Mouse (Mus musculus): ENCODE measurements around the gene Shroom1. TPM values are rescaled to one million over a fixed set of nuclear protein-coding genes. Genes with fewer than 3 reads are reported as not detected.

Shroom1 gene
- polyA plus RNA-seq, 1 experiment: 2.3 TPM

GRCm38 (mm10) chr11:53477833-53478232 is 20.8 kb downstream of the Shroom1 start:
- no peak for DNase-seq (ENCODE audit: low read depth, low spot score)
- 79% methylated on average over 7 of the region's 7 CpGs for WGBS

DNA sequence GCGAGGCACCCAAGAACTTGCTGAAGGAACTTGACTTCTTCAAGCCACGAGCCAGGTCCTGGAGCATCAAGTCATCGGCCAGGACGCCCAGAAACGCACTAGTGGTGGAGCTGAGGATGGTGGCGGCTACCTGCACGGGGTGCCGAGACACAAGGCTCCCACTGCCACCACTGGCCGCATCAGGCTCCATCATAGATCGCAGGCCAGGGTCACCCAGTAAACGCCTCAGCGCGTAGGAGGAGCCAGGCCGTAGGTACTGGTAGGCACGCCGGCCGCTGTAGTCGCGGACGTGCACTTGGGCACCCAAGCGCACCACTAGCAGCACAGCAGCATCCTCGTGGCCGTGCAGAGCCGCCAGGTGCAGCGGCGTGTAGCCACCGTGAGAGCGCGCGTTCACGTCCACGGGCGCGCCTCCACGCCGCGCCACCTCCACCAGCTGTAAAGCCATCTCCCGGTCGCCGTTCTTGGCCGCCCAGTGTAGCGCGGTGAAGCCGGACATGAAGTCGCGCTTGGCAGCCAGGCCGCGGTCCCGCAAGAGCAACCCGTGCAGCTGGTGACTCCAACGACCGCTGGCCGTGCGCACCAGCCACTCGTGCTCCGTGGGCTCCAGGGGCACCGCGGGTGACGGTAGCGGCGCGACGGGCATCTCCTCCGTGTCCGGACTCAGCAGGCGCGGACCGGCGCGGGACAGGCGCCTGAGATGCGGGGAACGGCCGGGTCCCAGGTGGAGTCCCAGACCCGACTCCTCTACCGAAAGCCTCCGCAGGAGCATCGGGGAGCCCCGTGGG is 21.6 kb downstream of the Shroom1 start:
- WGBS: 8% methylated on average over 79 of the region's 79 CpGs
- DNase-seq (ENCODE audit: low read depth, low spot score): no peak

GRCm38 (mm10) chr11:53479171-53479782 is 22.3 kb downstream of the Shroom1 start:
- 1% methylated on average over 62 of the region's 62 CpGs for WGBS
- no peak for DNase-seq (ENCODE audit: low read depth, low spot score)

GRCm38 (mm10) chr11:53479783-53480301 is 22.8 kb downstream of the Shroom1 start, which contains the start of the genes Gm9945 and Sowaha:
Gm9945 (plus strand) TSS chr11:53480166.
Sowaha (minus strand) TSS chr11:53480274.
- 3% methylated on average over 40 of the region's 40 CpGs for WGBS

DNA sequence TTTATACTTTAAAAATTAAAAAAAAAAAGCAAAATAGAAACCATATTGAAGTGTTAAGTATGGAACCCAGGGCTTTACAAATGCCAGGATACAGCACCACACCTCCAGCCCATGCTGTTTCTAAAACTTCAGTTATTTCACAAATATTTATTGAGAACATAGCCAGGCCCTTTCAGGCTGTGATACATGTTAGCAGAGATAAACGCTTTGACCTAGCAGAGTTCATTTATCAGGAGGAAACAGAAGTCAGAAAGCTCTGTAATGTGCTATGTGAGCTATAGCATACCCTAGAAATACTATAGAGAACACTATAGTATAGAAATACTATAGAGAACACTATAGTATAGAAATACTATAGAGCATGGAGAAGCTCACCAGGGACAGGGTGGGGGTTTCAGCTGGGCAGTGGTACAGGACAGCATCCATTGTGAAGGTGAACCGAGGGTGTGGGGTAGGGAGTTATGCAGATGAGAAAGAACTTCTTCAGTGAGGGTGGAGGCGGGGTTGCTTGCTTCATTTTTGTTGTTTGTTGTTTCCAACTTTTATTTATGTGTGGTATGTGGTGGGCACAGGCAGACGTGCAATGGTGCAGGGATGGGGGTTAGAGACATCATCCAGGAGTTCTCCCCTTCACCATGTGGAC is 24.2 kb downstream of the Shroom1 start:
- WGBS: 91% methylated on average over 4 of the region's 4 CpGs
- DNase-seq (ENCODE audit: low read depth, low spot score): no peak

More at GRCm38 (mm10) chr11:53479783-53480301, 22.8 kb downstream of the Shroom1 start, which contains the start of the genes Gm9945 and Sowaha:
- DNase-seq (ENCODE audit: low read depth, low spot score): peak; percentile 40

GRCm38 (mm10) chr11:53483159-53483891 is 26.3 kb downstream of the Shroom1 start:
- 36% methylated on average over 9 of the region's 9 CpGs for WGBS
- peak; percentile 51 for DNase-seq (ENCODE audit: low read depth, low spot score)

- DNase-seq (ENCODE audit: low read depth, low spot score): no peak
- WGBS: 35% methylated on average over 3 of the region's 3 CpGs
Observed at GRCm38 (mm10) chr11:53485719-53486118, 28.7 kb downstream of the Shroom1 start.

GRCm38 (mm10) chr11:53486351-53486750 is 29.3 kb downstream of the Shroom1 start:
- 88% methylated on average over 3 of the region's 3 CpGs for WGBS
- DNase-seq (ENCODE audit: low read depth, low spot score): no peak

DNA sequence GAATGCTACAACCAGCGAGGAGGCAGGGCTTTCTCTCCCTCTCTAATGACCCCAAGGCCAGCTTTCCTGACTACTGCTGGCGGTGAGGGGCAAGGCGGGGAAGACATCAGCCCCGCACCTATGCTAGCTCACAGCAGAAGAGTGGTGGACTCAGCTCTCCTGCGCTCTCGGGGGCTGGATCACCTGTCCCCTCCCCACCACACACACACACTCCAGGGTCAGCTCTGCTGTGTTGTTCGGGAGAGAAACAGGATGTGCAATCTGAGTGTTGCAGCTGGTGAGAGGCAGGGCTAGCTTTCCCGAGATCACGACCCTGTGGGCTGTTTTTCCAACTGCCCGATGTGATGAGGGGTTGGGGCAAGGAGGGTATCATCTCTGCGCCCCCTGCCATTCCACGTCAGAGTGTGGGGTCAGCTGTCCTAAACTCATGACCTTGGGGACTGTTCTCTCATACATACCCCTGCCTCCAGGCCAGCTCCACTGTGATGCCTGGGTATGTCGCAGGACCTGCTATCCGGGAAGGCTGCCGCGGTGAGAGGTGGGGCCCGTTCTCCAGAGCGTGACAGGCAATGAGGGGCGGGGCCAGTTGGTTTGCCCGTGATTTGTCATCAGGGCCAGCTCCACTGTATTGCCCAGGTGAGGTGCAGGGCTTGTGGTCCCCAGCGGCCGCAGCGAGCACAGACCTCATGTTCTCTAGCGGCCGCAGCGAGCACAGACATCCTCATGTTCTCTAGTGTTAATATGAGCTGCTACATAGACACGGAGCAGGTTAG is 30.0 kb downstream of the Shroom1 start:
- WGBS: 17% methylated on average over 27 of the region's 27 CpGs
- no peak for DNase-seq (ENCODE audit: low read depth, low spot score)

GRCm38 (mm10) chr11:53489007-53489406 is 32.0 kb downstream of the Shroom1 start:
- no peak for DNase-seq (ENCODE audit: low read depth, low spot score)
- 98% methylated on average over 5 of the region's 5 CpGs for WGBS

- DNase-seq (ENCODE audit: low read depth, low spot score): no peak
- 89% methylated on average over 9 of the region's 9 CpGs for WGBS
Observed at GRCm38 (mm10) chr11:53489421-53489820, 32.4 kb downstream of the Shroom1 start.

- WGBS: 31% methylated on average over 8 of the region's 8 CpGs
- DNase-seq (ENCODE audit: low read depth, low spot score): no peak
Observed at GRCm38 (mm10) chr11:53491954-53492401, 35.0 kb downstream of the Shroom1 start.

DNA sequence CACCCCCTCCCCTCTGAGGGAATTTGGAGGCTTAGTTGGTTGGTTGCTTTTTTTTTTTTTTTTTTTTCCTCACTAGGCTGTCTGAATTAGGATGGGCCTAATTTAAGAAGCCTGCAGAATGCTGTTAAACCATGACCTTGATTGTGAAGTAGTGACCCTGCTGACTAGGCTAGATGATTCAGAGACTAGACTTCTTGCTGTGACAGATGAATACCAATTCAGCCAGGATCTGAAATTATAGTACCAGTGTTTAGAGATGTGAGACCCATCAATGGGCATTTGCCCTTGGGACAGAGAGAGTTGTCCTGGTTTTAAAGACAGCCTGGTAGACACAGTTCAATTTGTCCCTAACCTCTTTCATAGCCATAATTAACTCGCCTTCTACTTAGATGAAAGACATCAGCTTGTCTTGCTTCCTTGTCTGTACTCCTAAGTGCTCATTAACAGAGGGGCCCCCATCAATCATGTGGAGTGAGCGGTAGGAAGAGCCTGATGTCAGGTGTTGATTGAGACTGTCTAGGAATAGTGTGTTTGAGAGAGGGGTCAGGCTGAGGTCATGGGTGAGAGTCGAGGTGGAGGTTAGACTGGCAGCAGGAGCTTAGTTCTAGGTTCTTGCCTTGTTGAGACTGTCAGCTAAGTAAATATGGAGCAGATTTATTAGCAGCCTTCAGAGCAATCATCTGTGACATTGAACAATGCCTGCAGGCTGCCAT is 36.4 kb downstream of the Shroom1 start:
- WGBS: 71% methylated on average over 3 of the region's 3 CpGs
- DNase-seq (ENCODE audit: low read depth, low spot score): no peak

DNA sequence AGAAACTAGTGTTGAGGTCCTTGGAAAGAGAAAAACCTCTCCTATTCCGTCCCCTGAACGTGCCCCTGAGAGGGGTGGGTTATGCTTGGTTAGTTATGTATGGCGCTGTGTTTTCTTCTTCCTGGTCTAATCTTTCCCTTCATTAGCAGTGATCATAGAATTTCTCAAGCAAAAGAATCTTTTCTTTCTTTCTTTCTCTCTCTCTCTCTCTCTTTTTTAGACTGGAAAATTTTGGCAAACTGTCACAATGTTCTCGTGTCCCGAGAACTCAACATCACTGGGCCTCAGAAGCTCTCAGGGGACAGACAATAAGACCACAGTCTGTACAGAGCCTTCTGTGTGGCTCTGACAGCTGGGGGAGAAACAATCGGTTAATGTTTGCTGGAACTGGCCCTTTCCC is 38.4 kb downstream of the Shroom1 start:
- WGBS: 72% methylated on average over 6 of the region's 6 CpGs
- DNase-seq (ENCODE audit: low read depth, low spot score): no peak

DNA sequence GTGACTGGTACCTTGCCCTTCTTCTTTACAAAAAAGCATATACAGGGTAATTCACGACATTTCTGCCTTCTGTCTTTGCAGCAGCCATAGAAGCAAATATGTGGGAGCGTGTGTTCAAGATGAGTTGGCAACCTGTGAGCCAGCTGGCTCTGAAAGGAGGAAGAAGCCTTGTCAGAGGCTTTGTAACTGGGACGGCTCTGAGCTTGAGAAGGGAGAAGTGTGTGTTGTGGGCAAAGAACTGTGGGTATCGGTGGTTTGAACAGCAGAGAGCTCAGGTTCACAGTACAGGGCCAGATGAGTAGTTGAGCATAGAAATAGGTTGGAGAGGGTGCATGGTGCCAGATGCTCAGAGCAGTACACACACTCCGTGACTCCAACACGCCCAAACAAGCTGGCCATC is 39.9 kb downstream of the Shroom1 start:
- no peak for DNase-seq (ENCODE audit: low read depth, low spot score)
- 48% methylated on average over 6 of the region's 6 CpGs for WGBS

DNA sequence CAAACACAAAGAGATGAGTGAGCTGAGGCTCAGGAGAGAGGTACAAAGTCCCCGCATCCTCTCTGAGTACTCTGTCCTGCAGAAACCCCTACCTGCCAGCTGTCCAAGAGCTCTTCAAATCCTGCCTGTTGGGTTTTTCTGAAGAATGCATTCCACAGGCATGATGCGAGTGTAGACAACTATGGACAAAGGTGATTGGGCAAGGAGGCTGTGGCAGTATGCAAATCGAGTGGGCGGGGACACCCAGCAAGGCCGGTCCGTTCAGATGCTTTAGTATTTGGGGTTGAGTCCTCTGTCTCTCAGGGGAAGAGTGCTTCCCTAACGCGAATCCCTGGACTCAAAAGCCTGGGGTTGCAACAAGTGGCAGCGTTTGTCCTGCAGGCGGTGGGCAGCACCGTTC is 43.6 kb downstream of the Shroom1 start:
- no peak for DNase-seq (ENCODE audit: low read depth, low spot score)
- WGBS: 9% methylated on average over 11 of the region's 11 CpGs

DNA sequence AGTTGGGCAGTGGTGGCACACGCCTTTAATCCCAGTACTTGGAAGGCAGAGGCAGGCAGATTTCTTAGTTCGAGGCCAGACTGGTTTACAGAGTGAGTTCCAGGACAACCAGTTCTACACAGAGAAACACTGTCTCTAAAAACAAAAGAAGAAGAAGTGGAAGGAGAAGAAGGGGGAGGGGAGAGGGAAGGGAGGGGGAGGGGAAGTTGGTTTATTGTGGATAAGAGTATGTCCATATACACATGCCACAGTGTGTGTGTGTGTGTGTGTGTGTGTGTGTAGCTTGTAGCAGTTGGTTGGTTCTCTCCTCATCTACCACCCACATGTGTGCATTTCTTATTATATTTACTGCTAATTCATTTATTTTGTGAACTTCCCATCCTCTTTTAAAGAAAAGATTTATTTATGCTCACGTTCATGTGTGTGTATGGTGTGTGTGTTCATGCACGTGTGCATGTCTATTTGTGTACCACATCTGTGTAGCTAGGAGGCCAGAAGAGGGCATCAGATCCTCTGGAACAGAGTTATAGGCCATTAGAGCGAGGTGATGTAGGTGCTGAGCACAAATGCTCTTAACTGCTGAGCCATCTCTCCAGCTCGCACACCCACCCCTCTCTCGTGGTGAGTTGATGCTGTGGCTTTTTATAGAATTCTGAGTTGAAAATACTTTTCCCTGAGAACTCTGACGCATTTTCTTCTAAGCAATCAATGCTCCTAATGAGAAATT is 45.2 kb downstream of the Shroom1 start:
- DNase-seq (ENCODE audit: low read depth, low spot score): no peak
- WGBS: 70% methylated on average over 8 of the region's 8 CpGs

GRCm38 (mm10) chr11:53503738-53504137 is 46.7 kb downstream of the Shroom1 start:
- DNase-seq (ENCODE audit: low read depth, low spot score): no peak
- WGBS: 76% methylated on average over 5 of the region's 5 CpGs

All from large intestine, adult 2 months (tissue).